Comparison of ENCODE assay signal across 9 mouse cellular contexts in genomic region chr11:72446311-72447105, GRCm38 (mm10). TPM values are rescaled to one million over a fixed set of nuclear protein-coding genes. Genes with fewer than 3 reads are reported as not detected.
DNase-seq lines count a peak whose midpoint lies in the region; ATAC-seq lines count a peak whose summit lies in the region.
"Had no signal": no experiment of that assay in that cellular context is flagged by ENCODE, and none has a peak within 500 bp of the region (broad histone marks: within the 10 kb centered on the region; RNA-seq: fewer than 3 reads in every experiment).

No protein-coding gene starts in this region.

- ATAC-seq in intestine, embryonic 14.5 days (replicated peaks; ENCODE audit: low FRiP score, low TSS enrichment, low read depth), result no peak
- no peak for ATAC-seq in intestine, embryonic 15.5 days

- H3K36me3 ChIP-seq in intestine, embryonic 14.5 days (ENCODE audit: control insufficient read depth, insufficient read depth, low read length), result peaks cover 93% of the 10 kb centered on the region
- H3K36me3 ChIP-seq in intestine, embryonic 15.5 days, result peaks cover 92% of the 10 kb centered on the region

- H3K4me2 ChIP-seq in intestine, embryonic 14.5 days (ENCODE audit: low read length), result no peak overlapping the region
- H3K4me2 ChIP-seq in intestine, embryonic 15.5 days (replicated peaks), result no peak overlapping the region
- H3K4me2 ChIP-seq: liver, embryonic 15.5 days had no signal

- H3K4me3 ChIP-seq in intestine, embryonic 14.5 days (ENCODE audit: low read depth, low read length), result no peak overlapping the region
- no peak overlapping the region for H3K4me3 ChIP-seq in intestine, embryonic 15.5 days (replicated peaks)
- H3K4me3 ChIP-seq: liver, embryonic 15.5 days had no signal

- 92% methylated on average over 6 of the region's 6 CpGs for WGBS in intestine, embryonic 14.5 days
- 85% methylated on average over 6 of the region's 6 CpGs for WGBS in intestine, embryonic 15.5 days

- H3K4me1 ChIP-seq in intestine, embryonic 14.5 days (replicated peaks; ENCODE audit: control insufficient read depth, insufficient read depth, low read length), result peaks cover 7% of the 10 kb centered on the region
- H3K4me1 ChIP-seq in intestine, embryonic 15.5 days (replicated peaks), result peaks cover 9% of the 10 kb centered on the region

- peak; percentile 74 for DNase-seq in intestine, embryonic 14.5 days (ENCODE audit: low spot score)
- DNase-seq in CD4-positive, CD25-positive, alpha-beta regulatory T cell, adult 2 months (ENCODE audit: low read depth, low spot score), result peak; percentile 80
- peak; percentile 70 for DNase-seq in T-cell, adult 2 months (ENCODE audit: low spot score)
- peak; percentile 45 for DNase-seq in kidney, postnatal 14 days
- DNase-seq in retina, embryonic 14.5 days (ENCODE audit: low spot score), result peak; percentile 75
- no peak for DNase-seq in c-Kit-positive CD71-positive TER-119-positive erythroid progenitor cells, embryonic 14.5 days (ENCODE audit: low spot score)
- DNase-seq in right cerebral cortex, postnatal 25 days, result no peak

- no peak overlapping the region for H3K27ac ChIP-seq in intestine, embryonic 14.5 days (ENCODE audit: low read depth)
- no peak overlapping the region for H3K27ac ChIP-seq in intestine, embryonic 15.5 days
- H3K27ac ChIP-seq: liver, embryonic 15.5 days had no signal

- H3K27me3 ChIP-seq in intestine, embryonic 14.5 days (replicated peaks; ENCODE audit: control insufficient read depth, insufficient read depth, low read length), result no peaks in the 10 kb centered on the region
- no peaks in the 10 kb centered on the region for H3K27me3 ChIP-seq in intestine, embryonic 15.5 days (replicated peaks)
- H3K27me3 ChIP-seq: liver, embryonic 15.5 days had no signal

- no peaks in the 10 kb centered on the region for H3K9me3 ChIP-seq in intestine, embryonic 14.5 days (ENCODE audit: control insufficient read depth, low read length)
- no peaks in the 10 kb centered on the region for H3K9me3 ChIP-seq in intestine, embryonic 15.5 days
- H3K9me3 ChIP-seq: liver, embryonic 15.5 days had no signal

- H3K9ac ChIP-seq in intestine, embryonic 14.5 days (ENCODE audit: low read length), result no peak overlapping the region
- H3K9ac ChIP-seq in intestine, embryonic 15.5 days, result no peak overlapping the region
- H3K9ac ChIP-seq: liver, embryonic 15.5 days had no signal

RNA-seq across cellular contexts. Expression of gene Mybbp1a, which starts 5.4 kb away (rescaled TPM):
- polyA plus RNA-seq in intestine, embryonic 14.5 days (2014; fragmentation: Nextera tagmentation; extraction: Ambion mirVana), result 173 and 184 TPM in 2 replicates
- polyA plus RNA-seq in intestine, embryonic 15.5 days (2015; fragmentation: Nextera tagmentation; extraction: Ambion mirVana), result 171 and 172 TPM in 2 replicates

RNA-seq across cellular contexts. Expression of gene Ggt6, which starts 11.2 kb away (rescaled TPM):
- polyA plus RNA-seq in intestine, embryonic 14.5 days (2014; fragmentation: Nextera tagmentation; extraction: Ambion mirVana), result 6.7 and 7.0 TPM in 2 replicates
- polyA plus RNA-seq in intestine, embryonic 15.5 days (2015; fragmentation: Nextera tagmentation; extraction: Ambion mirVana), result 11.5 and 14.4 TPM in 2 replicates

RNA-seq across cellular contexts. Expression of gene Smtnl2, which starts 35.0 kb away (rescaled TPM):
- 26.2 and 34.5 TPM in 2 replicates for polyA plus RNA-seq in intestine, embryonic 14.5 days (2014; fragmentation: Nextera tagmentation; extraction: Ambion mirVana)
- polyA plus RNA-seq in intestine, embryonic 15.5 days (2015; fragmentation: Nextera tagmentation; extraction: Ambion mirVana), result 41.9 and 45.0 TPM in 2 replicates

RNA-seq across cellular contexts. Expression of gene Spns2, which starts 43.2 kb away (rescaled TPM):
- 2.2 and 4.3 TPM in 2 replicates for polyA plus RNA-seq in intestine, embryonic 14.5 days (2014; fragmentation: Nextera tagmentation; extraction: Ambion mirVana)
- polyA plus RNA-seq in intestine, embryonic 15.5 days (2015; fragmentation: Nextera tagmentation; extraction: Ambion mirVana), result 5.3 and 5.6 TPM in 2 replicates

Comparison
In these comparisons a context has a peak if more than half of its experiments do, and no peak if none do; other contexts are left out.
1. DNase-seq: peak in intestine, embryonic 14.5 days (single experiment), CD4-positive, CD25-positive, alpha-beta regulatory T cell, adult 2 months (single experiment), T-cell, adult 2 months (single experiment), kidney, postnatal 14 days (single experiment) and retina, embryonic 14.5 days (single experiment); none in c-Kit-positive CD71-positive TER-119-positive erythroid progenitor cells, embryonic 14.5 days (single experiment) and right cerebral cortex, postnatal 25 days (single experiment).